Mouse (Mus musculus) lung, postnatal 0 days (tissue): Measurements from ENCODE around the gene Erc2. TPM values are rescaled to one million over a fixed set of nuclear protein-coding genes. Genes with fewer than 3 reads are reported as not detected.

ENCODE experiments used
- ATAC-seq: fragments of 200-750 bp; cut with Nextera tagmentation; 2 replicates; pipeline ENCODE4 v1.8.0; 2017; ENCODE audit warnings: moderate library complexity
- DNase-seq: peaks from one replicate; pipeline ENCODE4 v3.0.0-alpha.2; 2016; ENCODE audit warnings: low spot score
- H3K27ac ChIP-seq: fragments of 300-500 bp; sonication (generic); 2 replicates; pipeline ENCODE4 v1.5.1; 2014; ENCODE audit warnings: antibody characterized with exemption, mild to moderate bottlenecking, low read length, mixed read lengths
- H3K27me3 ChIP-seq: fragments of 300-500 bp; sonication (generic); replicated peaks from 2 replicates; pipeline ENCODE4 v1.6.1; 2014; ENCODE audit warnings: low read length, mixed read lengths; ENCODE audit not compliant: insufficient read depth
- H3K36me3 ChIP-seq: fragments of 300-500 bp; sonication (generic); 2 replicates; pipeline ENCODE4 v1.6.1; 2014; ENCODE audit warnings: low read length, mixed read lengths; ENCODE audit not compliant: insufficient read depth
- H3K4me1 ChIP-seq: fragments of 300-500 bp; sonication (generic); 2 replicates; pipeline ENCODE4 v1.6.1; 2014; ENCODE audit warnings: antibody characterized with exemption, low read depth, low read length, mixed read lengths; ENCODE audit not compliant: insufficient read depth
- H3K4me2 ChIP-seq: fragments of 300-500 bp; sonication (generic); replicated peaks from 2 replicates; pipeline ENCODE4 v1.6.1; 2014; ENCODE audit warnings: low read depth, mild to moderate bottlenecking, low read length, moderate library complexity, mixed read lengths
- H3K4me3 ChIP-seq: fragments of 300-500 bp; sonication (generic); 2 replicates; pipeline ENCODE4 v1.5.1; 2014; ENCODE audit warnings: low read depth, low read length
- H3K9ac ChIP-seq: fragments of 300-500 bp; sonication (generic); replicated peaks from 2 replicates; pipeline ENCODE4 v1.6.1; 2014; ENCODE audit warnings: low read depth, mild to moderate bottlenecking
- H3K9me3 ChIP-seq: fragments of 300-500 bp; sonication (generic); 2 replicates; pipeline ENCODE4 v1.6.1; 2016; ENCODE audit warnings: low read length, mixed read lengths
- CTCF ChIP-seq: IDR thresholded peaks from 2 replicates; pipeline ENCODE4 v1.5.1; 2016; ENCODE audit warnings: antibody characterized with exemption, mild to moderate bottlenecking
- EP300 ChIP-seq: IDR thresholded peaks from 2 replicates; pipeline ENCODE4 v1.6.1; 2016; ENCODE audit warnings: antibody characterized with exemption, mild to moderate bottlenecking, control low read depth
- WGBS: fragments of 180-500 bp; shearing (Covaris S2); extraction: QIAGEN DNeasy Blood & Tissue Kit; methylation state at CpG from one replicate; pipeline ENCODE4 v1.1.7; 2014; 5-methylcytosine and 5-hydroxymethylcytosine counted together
- polyA plus RNA-seq: library from polyadenylated mRNA; unstranded; fragments of >200 nt; fragmentation: Nextera tagmentation; extraction: Ambion mirVana; gene quantifications from 2 replicates; pipeline ENCODE4 v1.2.1, GENCODE M21; 2015

Gene Erc2
- polyA plus RNA-seq, 1 experiment from 2014 or later, result 1.9 TPM

DNA sequence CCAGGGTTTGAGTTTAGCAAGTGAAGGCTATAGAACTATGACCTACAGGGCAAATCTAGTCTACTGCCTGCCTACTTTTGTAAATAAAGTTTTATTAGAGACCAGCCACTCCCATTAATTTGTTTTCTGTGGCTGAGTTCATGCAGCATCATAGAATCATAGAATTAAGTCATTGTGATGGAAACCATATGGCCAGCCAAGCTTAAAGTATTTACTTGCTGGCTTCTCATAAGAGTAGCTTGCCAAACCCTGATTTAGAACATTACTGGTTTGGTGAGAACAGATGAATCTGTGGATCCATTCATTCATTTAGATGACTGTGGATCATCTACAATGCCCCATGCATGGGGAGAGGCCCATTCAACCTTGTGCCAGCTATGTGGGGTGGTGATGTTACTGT is 733.8 kb downstream of the Erc2 start:
- H3K9ac ChIP-seq, result no peak overlapping the region
- DNase-seq, result peak; percentile 33
- H3K27ac ChIP-seq, result no peak overlapping the region
- no peak overlapping the region for H3K4me3 ChIP-seq
- no peaks in the 10 kb centered on the region for H3K9me3 ChIP-seq
- no peak for ATAC-seq
- H3K4me1 ChIP-seq, result no peaks in the 10 kb centered on the region
- TF ChIP-seq CTCF (no peak), EP300 (no peak)
- H3K27me3 ChIP-seq, result no peaks in the 10 kb centered on the region
- no peaks in the 10 kb centered on the region for H3K36me3 ChIP-seq
- no peak overlapping the region for H3K4me2 ChIP-seq

DNA sequence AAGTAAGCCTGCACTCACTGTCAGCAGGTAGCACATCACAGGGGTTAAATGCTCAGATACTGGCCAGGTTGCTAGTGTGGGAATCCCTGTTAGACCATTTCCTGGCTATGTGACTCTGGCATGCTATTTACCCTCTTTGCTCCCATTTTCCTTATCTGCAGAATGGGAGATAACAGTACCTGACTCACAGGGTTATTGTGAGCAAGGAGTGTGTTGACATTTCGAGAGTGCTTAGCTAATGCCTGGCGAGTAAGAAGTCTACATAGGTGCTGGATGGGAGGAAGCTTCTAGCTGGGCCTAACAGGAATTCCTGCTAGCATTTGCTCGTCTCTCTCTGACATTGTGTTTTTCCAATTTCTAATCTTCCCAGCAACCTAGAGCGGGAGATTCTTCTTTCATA is 737.3 kb downstream of the Erc2 start:
- H3K27ac ChIP-seq, result no peak overlapping the region
- no peaks in the 10 kb centered on the region for H3K9me3 ChIP-seq
- H3K4me3 ChIP-seq, result no peak overlapping the region
- H3K9ac ChIP-seq, result no peak overlapping the region
- ATAC-seq, result peak; percentile 83
- no peak for TF ChIP-seq CTCF
- peak; percentile 83 for TF ChIP-seq EP300
- H3K27me3 ChIP-seq, result no peaks in the 10 kb centered on the region
- no peaks in the 10 kb centered on the region for H3K36me3 ChIP-seq
- WGBS, result 24% methylated on average over 4 of the region's 4 CpGs
- DNase-seq, result peak; percentile 63
- H3K4me1 ChIP-seq, result no peaks in the 10 kb centered on the region
- H3K4me2 ChIP-seq, result no peak overlapping the region

GRCm38 (mm10) chr14:28359983-28360382 is 737.8 kb downstream of the Erc2 start:
- DNase-seq, result no peak
- peak; percentile 44; the same call in 1 of the 2 replicates for ATAC-seq
- 60% methylated on average over 4 of the region's 4 CpGs for WGBS
- Histone ChIP-seq H3K27me3 (no peaks in the 10 kb centered on the region), H3K36me3 (no peaks in the 10 kb centered on the region), H3K27ac (no peak overlapping the region), H3K4me2 (no peak overlapping the region), H3K9ac (no peak overlapping the region), H3K4me1 (no peaks in the 10 kb centered on the region), H3K4me3 (no peak overlapping the region), H3K9me3 (no peaks in the 10 kb centered on the region)
- TF ChIP-seq CTCF (no peak), EP300 (no peak)

DNA sequence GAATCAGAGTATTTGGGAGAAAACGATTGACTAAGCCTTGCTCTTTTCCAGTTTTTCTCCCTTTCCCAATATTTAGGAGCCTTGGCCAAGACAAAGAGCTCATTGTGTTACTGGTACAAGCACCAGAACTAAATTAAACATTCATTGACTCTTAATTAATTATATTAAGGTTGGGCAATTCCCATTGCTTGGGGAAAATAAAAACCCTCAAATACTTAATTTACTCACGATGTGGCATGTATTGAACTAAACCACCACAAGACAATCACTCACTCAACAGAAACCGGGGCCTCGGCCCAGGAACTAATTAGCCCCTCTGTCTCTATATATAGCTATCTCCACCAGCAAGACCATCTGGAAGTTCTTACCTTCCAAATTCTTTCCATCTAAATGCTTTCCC is 740.1 kb downstream of the Erc2 start:
- no peak for DNase-seq
- TF ChIP-seq CTCF (no peak), EP300 (no peak)
- Histone ChIP-seq H3K9ac (no peak overlapping the region), H3K9me3 (no peaks in the 10 kb centered on the region), H3K36me3 (no peaks in the 10 kb centered on the region), H3K4me2 (no peak overlapping the region), H3K27ac (no peak overlapping the region), H3K4me1 (no peaks in the 10 kb centered on the region), H3K27me3 (no peaks in the 10 kb centered on the region), H3K4me3 (no peak overlapping the region)
- WGBS, result 81% methylated on average over 4 of the region's 4 CpGs
- no peak for ATAC-seq

DNA sequence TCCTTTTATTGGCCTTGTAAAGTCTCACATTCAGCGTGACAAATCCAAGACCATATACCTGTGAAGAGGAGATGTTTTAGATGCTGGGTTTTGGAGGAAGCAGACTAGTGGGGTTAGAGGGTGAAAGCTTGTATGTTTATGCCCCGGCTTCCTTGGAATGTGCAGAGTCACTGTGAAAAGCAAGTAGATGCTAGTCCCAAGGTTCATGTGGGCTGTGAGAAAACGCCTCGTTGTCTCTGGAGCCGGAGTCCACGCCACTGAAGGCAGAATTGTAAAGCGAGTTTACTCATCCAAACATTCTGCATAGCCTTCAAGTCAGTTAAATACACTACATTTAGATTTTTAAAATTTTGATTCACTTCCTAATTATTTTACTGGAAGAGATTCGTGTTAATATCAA is 748.5 kb downstream of the Erc2 start:
- DNase-seq (no peak), ATAC-seq (no peak)
- H3K4me1 ChIP-seq, result no peaks in the 10 kb centered on the region; the same call in 1 of the 2 replicates
- 52% methylated on average over 8 of the region's 8 CpGs for WGBS
- H3K36me3 ChIP-seq, result no peaks in the 10 kb centered on the region
- TF ChIP-seq EP300 (no peak), CTCF (no peak)
- H3K4me3 ChIP-seq, result no peak overlapping the region
- H3K9me3 ChIP-seq, result no peaks in the 10 kb centered on the region
- H3K9ac ChIP-seq, result no peak overlapping the region
- H3K4me2 ChIP-seq, result no peak overlapping the region
- H3K27me3 ChIP-seq, result no peaks in the 10 kb centered on the region
- H3K27ac ChIP-seq, result no peak overlapping the region

GRCm38 (mm10) chr14:28371651-28372050 is 749.4 kb downstream of the Erc2 start:
- H3K36me3 ChIP-seq, result no peaks in the 10 kb centered on the region
- H3K9ac ChIP-seq, result no peak overlapping the region
- ATAC-seq (no peak), DNase-seq (no peak)
- H3K9me3 ChIP-seq, result no peaks in the 10 kb centered on the region
- no peaks in the 10 kb centered on the region; the same call in 1 of the 2 replicates for H3K4me1 ChIP-seq
- H3K4me3 ChIP-seq, result no peak overlapping the region
- no peaks in the 10 kb centered on the region for H3K27me3 ChIP-seq
- H3K4me2 ChIP-seq, result no peak overlapping the region
- 87% methylated on average over 10 of the region's 10 CpGs for WGBS
- no peak for TF ChIP-seq CTCF
- no peak for TF ChIP-seq EP300
- H3K27ac ChIP-seq, result no peak overlapping the region

- Histone ChIP-seq H3K9ac (no peak overlapping the region), H3K9me3 (no peaks in the 10 kb centered on the region), H3K4me2 (0 out of 2 replicates have a peak overlapping the region, but pooled peaks have one; percentile 4), H3K4me1 (no peaks in the 10 kb centered on the region; the same call in 1 of the 2 replicates), H3K4me3 (no peak overlapping the region), H3K36me3 (no peaks in the 10 kb centered on the region), H3K27ac (no peak overlapping the region), H3K27me3 (no peaks in the 10 kb centered on the region)
- ATAC-seq (peak; percentile 63), DNase-seq (peak; percentile 71)
- whole genome bisulfite sequencing, result 12% methylated on average over 10 of the region's 10 CpGs
- TF ChIP-seq EP300 (peak; percentile 54), CTCF (no peak)
Measured at GRCm38 (mm10) chr14:28375642-28376091, 753.4 kb downstream of the Erc2 start.
